Mouse (Mus musculus) ES-E14 (cell line): ENCODE results near the gene Cpt1a. TPM values are rescaled to one million over a fixed set of nuclear protein-coding genes. Genes with fewer than 3 reads are reported as not detected.

Experiments used
- DNase-seq: peaks from one replicate; pipeline ENCODE4 v3.0.0-alpha.2; 2013; ENCODE audit warnings: low read depth, low spot score
- H3K27ac ChIP-seq: 2 replicates; pipeline ENCODE4 v1.5.1; 2012; ENCODE audit warnings: low read depth, mild to moderate bottlenecking, low read length, moderate library complexity, mixed read lengths; ENCODE audit not compliant: poor library complexity, insufficient read depth, severe bottlenecking
- H3K36me3 ChIP-seq: 2 replicates; pipeline ENCODE4 v1.6.1; 2012; ENCODE audit warnings: mild to moderate bottlenecking, low read length, moderate library complexity, mixed read lengths; ENCODE audit not compliant: control insufficient read depth, poor library complexity, insufficient read depth, severe bottlenecking
- H3K4me1 ChIP-seq, 2 experiments: fragments of 150-350 bp in 1 of 2; sonication (generic) in 1 of 2; 2 replicates each; pipeline ENCODE4 v1.6.1; 2012; ENCODE audit warnings: low read length in 2 of 2, mild to moderate bottlenecking in 1 of 2, mixed read lengths in 1 of 2; ENCODE audit not compliant: control insufficient read depth in 2 of 2, insufficient read depth in 2 of 2, poor library complexity in 1 of 2
- H3K4me3 ChIP-seq, 2 experiments: fragments of 150-350 bp in 1 of 2; sonication (generic) in 1 of 2; 2 replicates each; pipeline ENCODE4 v1.5.1; 2012; ENCODE audit warnings: low read length in 2 of 2, low read depth in 1 of 2, mild to moderate bottlenecking in 1 of 2, mixed read lengths in 1 of 2; ENCODE audit not compliant: insufficient read depth in 1 of 2, poor library complexity in 1 of 2, severe bottlenecking in 1 of 2
- H3K9ac ChIP-seq: 2 replicates; pipeline ENCODE4 v1.6.1; 2012; ENCODE audit warnings: low read depth, mild to moderate bottlenecking, low read length, mixed read lengths; ENCODE audit not compliant: poor library complexity, insufficient read depth, severe bottlenecking
- H3K9me3 ChIP-seq: fragments of 150-350 bp; sonication (generic); 2 replicates; pipeline ENCODE4 v1.6.1; 2012; ENCODE audit warnings: low read depth, mild to moderate bottlenecking, low read length; ENCODE audit not compliant: control insufficient read depth, insufficient read depth
- CHD2 ChIP-seq: IDR thresholded peaks from 2 replicates; pipeline ENCODE4 v1.6.1; 2014; ENCODE audit warnings: mild to moderate bottlenecking, low read depth, low read length, inconsistent platforms
- HCFC1 ChIP-seq: IDR thresholded peaks from 2 replicates; pipeline ENCODE4 v1.6.1; 2012; ENCODE audit warnings: low read length, inconsistent platforms, borderline replicate concordance; ENCODE audit not compliant: insufficient read depth
- MAFK ChIP-seq: IDR thresholded peaks from 2 replicates; pipeline ENCODE4 v1.6.1; 2014; ENCODE audit warnings: mild to moderate bottlenecking, low read depth, low read length, inconsistent platforms; ENCODE audit not compliant: insufficient read depth
- ZC3H11A ChIP-seq: IDR thresholded peaks from 2 replicates; pipeline ENCODE4 v1.6.1; 2012; ENCODE audit warnings: low read depth, mild to moderate bottlenecking, inconsistent platforms, low read length, borderline replicate concordance
- ZNF384 ChIP-seq: IDR thresholded peaks from 2 replicates; pipeline ENCODE4 v1.6.1; 2012; ENCODE audit warnings: low read depth, low read length, inconsistent platforms
- in situ Hi-C, 2 experiments: fragments of 600-800 bp; cut with MboI; formaldehyde crosslinking; loops; one replicate each; pipeline ENCODE4 v1.15.1; 2025; ENCODE audit warnings: low sequenced_read_pairs in 2 of 2, inconsistent platforms in 1 of 2; ENCODE audit not compliant: unreplicated experiment in 2 of 2
- total RNA-seq: library from RNA; depleted of rRNA; stranded (reverse); fragments of 300-350 nt; gene quantifications from 2 replicates; pipeline ENCODE4 v1.2.3, GENCODE M21; 2012

Cpt1a gene
- total RNA-seq, 1 experiment, result 15.7 TPM

DNA sequence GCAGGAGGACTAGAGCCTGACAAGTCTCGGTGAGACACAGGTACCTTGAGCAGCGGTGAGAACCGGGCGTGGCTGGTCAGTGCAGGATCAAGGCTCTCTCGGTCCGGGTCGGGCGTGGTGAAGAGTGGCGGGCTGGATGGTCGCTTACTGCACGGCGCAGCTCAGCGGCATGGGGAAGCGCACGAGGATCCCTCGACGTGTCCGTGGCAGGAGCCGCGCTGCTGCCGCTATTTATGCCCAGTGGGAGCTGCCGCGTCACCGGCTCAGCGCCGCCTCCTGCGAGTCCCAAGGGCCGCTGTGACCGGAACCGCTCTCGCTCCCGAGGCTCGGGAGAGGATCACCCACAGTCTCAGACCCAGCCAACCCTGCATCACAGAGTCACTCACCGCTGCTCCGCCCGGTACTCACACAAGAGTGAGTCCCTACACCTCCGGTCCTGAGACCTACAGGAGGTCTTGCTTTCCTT, 92.2 kb downstream of the Cpt1a start, which contains the start of gene Gal:
Gene Gal (minus strand): TSS at position 277 of the 466 bp plus-strand sequence.
- peak within 1 kb of the TSS; percentile 31 to 51; a peak in 3 of 4 replicates for H3K4me3 ChIP-seq
- in situ Hi-C loops, result no loop called here
- no peaks in the 10 kb centered on the region for H3K9me3 ChIP-seq
- peaks cover 2% of the 10 kb centered on the region in 2 experiments; a peak in 1 of 4 replicates for H3K4me1 ChIP-seq
- TF ChIP-seq MAFK, result no peak
- TF ChIP-seq ZNF384, result no peak
- TF ChIP-seq HCFC1, result no peak
- no peak for TF ChIP-seq CHD2
- no peak for TF ChIP-seq ZC3H11A
- H3K27ac ChIP-seq, result no peak within 1 kb of the TSS
- no peak for DNase-seq
- H3K36me3 ChIP-seq, result no peaks in the 10 kb centered on the region
- H3K9ac ChIP-seq, result peak within 1 kb of the TSS; percentile 4; the same call in 1 of the 2 replicates

DNA sequence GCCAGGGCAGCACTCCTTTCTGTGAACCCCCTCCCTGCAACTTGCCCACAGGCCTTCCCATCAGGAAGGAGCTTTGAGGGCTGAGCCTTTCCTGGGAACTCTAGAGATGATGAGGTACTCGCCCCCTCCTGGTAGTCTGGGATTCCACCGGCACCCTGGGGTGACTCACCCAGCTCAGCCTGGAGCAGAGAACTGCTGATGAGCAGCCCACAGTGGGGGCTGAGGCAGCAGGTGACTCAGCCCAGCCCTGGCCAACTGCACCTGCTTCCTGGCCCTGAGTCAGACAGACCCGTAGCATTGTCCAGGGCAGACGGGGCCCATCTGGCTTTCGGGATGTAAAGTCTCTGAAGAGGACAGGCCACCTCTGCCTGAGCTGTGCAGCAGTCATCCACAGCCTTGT, 97.1 kb downstream of the Cpt1a start:
- H3K27ac ChIP-seq, result no peak overlapping the region
- in situ Hi-C loops, result no loop called here
- 0 out of 4 replicates have a peak, but pooled peaks cover 0 to 2% of the 10 kb centered on the region in 2 experiments for H3K4me1 ChIP-seq
- H3K36me3 ChIP-seq, result no peaks in the 10 kb centered on the region
- H3K4me3 ChIP-seq, result no peak overlapping the region
- no peak overlapping the region for H3K9ac ChIP-seq
- DNase-seq, result no peak
- TF ChIP-seq ZC3H11A (no peak), ZNF384 (no peak), CHD2 (no peak), MAFK (no peak), HCFC1 (no peak)
- no peaks in the 10 kb centered on the region for H3K9me3 ChIP-seq

DNA sequence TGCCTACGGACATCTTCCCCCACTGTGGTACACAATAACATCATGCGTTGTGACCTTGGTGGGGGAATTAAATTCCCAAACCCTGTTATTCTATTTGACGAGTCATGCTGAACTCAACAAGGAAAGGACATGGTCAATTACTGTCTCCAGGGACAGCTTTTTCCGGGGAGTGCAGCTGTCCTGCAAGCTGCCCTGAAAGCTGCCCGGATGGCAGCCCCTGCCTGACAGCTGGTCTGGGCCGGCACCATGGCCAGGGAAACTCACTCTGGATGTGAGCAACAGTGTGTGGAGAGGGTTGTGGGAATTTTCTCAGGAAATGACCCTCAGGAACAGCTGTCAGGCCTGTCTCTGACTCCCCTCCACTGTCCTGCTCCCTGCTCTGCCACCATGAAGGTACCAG, 100.4 kb downstream of the Cpt1a start:
- no peak for DNase-seq
- no peaks in the 10 kb centered on the region for H3K36me3 ChIP-seq
- no peak for TF ChIP-seq CHD2
- no peaks in the 10 kb centered on the region for H3K9me3 ChIP-seq
- H3K4me3 ChIP-seq, result no peak overlapping the region
- no peak overlapping the region for H3K27ac ChIP-seq
- no peak overlapping the region for H3K9ac ChIP-seq
- in situ Hi-C loops, result no loop called here
- H3K4me1 ChIP-seq, result no peaks in the 10 kb centered on the region

DNA sequence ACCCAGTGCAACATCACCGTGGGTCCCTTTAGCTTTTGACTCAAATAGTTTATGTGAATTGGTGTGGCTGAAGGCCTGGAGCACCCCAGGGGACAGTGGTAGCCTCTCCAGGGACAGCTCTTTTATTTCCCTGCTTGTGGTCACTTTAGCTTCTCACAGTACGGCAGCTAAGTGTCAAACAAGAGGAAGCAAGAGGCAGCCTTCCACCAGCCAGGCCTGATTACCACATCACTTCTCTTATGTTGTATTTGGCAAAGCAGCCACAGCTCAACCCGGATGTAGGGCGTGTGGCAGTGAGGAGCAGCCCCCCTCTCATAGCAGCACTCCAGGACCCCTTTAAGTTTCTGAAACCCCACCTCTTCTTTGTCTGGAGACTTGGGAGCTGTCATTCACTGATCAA, 100.8 kb downstream of the Cpt1a start:
- H3K27ac ChIP-seq, result no peak overlapping the region
- no peak for TF ChIP-seq MAFK
- TF ChIP-seq HCFC1, result no peak
- TF ChIP-seq ZNF384, result no peak
- TF ChIP-seq ZC3H11A, result no peak
- no peak for TF ChIP-seq CHD2

DNA sequence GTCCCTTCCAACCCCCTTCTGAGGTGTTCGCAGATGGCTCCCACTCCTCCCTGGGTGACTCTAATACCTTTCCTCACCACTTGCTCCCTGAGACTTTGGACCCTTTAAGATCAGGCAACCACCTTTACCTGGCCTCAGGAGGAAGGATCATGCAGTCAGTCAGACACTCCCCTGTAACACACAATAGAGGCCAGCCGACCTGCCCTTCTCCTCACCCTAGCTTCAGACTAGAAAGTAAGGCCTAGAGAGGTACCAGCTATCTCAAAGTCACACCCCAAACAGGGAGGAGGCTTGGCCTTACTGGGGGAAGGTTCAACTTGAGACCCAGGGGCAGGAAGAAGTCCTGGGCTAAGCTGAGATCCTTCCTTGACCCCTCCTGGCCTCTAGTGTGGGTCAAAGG, 102.1 kb downstream of the Cpt1a start:
- in situ Hi-C loops, result no loop called here
- Histone ChIP-seq H3K9ac (no peak overlapping the region), H3K4me3 (no peak overlapping the region), H3K27ac (no peak overlapping the region), H3K36me3 (no peaks in the 10 kb centered on the region), H3K4me1 (no peaks in the 10 kb centered on the region; a peak in 1 of 4 replicates), H3K9me3 (no peaks in the 10 kb centered on the region)
- TF ChIP-seq ZNF384, result no peak
- no peak for TF ChIP-seq ZC3H11A
- TF ChIP-seq CHD2, result no peak
- DNase-seq, result no peak

More for the DNA sequence above, 100.8 kb downstream of the Cpt1a start:
- in situ Hi-C loops, result no loop called here
- no peak for DNase-seq
- no peak overlapping the region for H3K9ac ChIP-seq
- H3K9me3 ChIP-seq, result no peaks in the 10 kb centered on the region
- H3K4me1 ChIP-seq, result no peaks in the 10 kb centered on the region; a peak in 1 of 4 replicates
- H3K4me3 ChIP-seq, result no peak overlapping the region
- H3K36me3 ChIP-seq, result no peaks in the 10 kb centered on the region
